Mouse (Mus musculus) adrenal gland, adult 8-10 months (tissue): ENCODE data around the gene Olfr394. TPM values are rescaled to one million over a fixed set of nuclear protein-coding genes. Genes with fewer than 3 reads are reported as not detected.
"Not testable (repeated sequence)": the region's sequence is repeated elsewhere in the genome, so short reads cannot be mapped to it uniquely, and the experiment has no call there.

Source experiments
- DNase-seq: peaks from one replicate; pipeline ENCODE4 v3.0.0; 2022
- total RNA-seq, 4 experiments: library from RNA; stranded (reverse); gene quantifications; 2 replicates each; pipeline ENCODE4 v1.2.4; 2022

Olfr394 gene
- total RNA-seq: not detected

- DNase-seq: no peak
Measured at GRCm38 (mm10) chr11:73890671-73891070, at the start of gene Olfr394. Gene Olfr394, minus strand, starts transcription at chr11:73890771.

- DNase-seq: no peak
Measured at GRCm38 (mm10) chr11:73936377-73936776, 45.8 kb upstream of the Olfr394 start, which contains the start of gene Olfr23. Gene Olfr23, plus strand, starts transcription at chr11:73936677.

- not testable (repeated sequence) for DNase-seq
Measured at GRCm38 (mm10) chr11:73909199-73909598, 18.6 kb upstream of the Olfr394 start, which contains the start of gene Olfr395. Gene Olfr395, minus strand, starts transcription at chr11:73909299.

- no peak for DNase-seq
Measured at GRCm38 (mm10) chr11:73851354-73851753, 39.2 kb downstream of the Olfr394 start, which contains the start of gene Olfr393. Gene Olfr393, minus strand, starts transcription at chr11:73851454.

Other genes with a start within 250 kb of the Olfr394 start
- gene Zfp735, start 202.0 kb downstream of the Olfr394 start, total RNA-seq: not detected
- not detected for gene Olfr389, start 110.1 kb downstream of the Olfr394 start, total RNA-seq
- gene Olfr390, start 107.8 kb downstream of the Olfr394 start, total RNA-seq: not detected
- not detected for gene Olfr391-ps, start 87.7 kb downstream of the Olfr394 start, total RNA-seq
- not detected for gene Olfr392, start 73.7 kb downstream of the Olfr394 start, total RNA-seq
- gene Olfr393, start 39.3 kb downstream of the Olfr394 start, total RNA-seq: not detected
- gene Olfr395, start 18.5 kb upstream of the Olfr394 start, total RNA-seq: not detected
- gene Olfr23, start 45.9 kb upstream of the Olfr394 start, total RNA-seq: not detected
- not detected for gene Olfr397, start 70.0 kb upstream of the Olfr394 start, total RNA-seq
- gene Olfr398, start 99.6 kb upstream of the Olfr394 start, total RNA-seq: not detected
- not detected for gene Olfr139, start 165.8 kb upstream of the Olfr394 start, total RNA-seq
- not detected for gene Olfr399, start 165.8 kb upstream of the Olfr394 start, total RNA-seq
- gene Zfp616, start 179.2 kb upstream of the Olfr394 start, total RNA-seq: not detected
- gene Olfr401, start 222.9 kb upstream of the Olfr394 start, total RNA-seq: not detected